Mouse (Mus musculus) bone marrow macrophage, adult 2 months (primary cell): ENCODE measurements around the gene C1qtnf12. TPM values are rescaled to one million over a fixed set of nuclear protein-coding genes. Genes with fewer than 3 reads are reported as not detected.

Experiments used
- H3K27ac ChIP-seq: 2 replicates; pipeline ENCODE4 v1.5.1; 2012; ENCODE audit warnings: low read depth, low read length; ENCODE audit not compliant: insufficient read depth
- H3K4me1 ChIP-seq: 2 replicates; pipeline ENCODE4 v1.6.1; 2012; ENCODE audit warnings: low read length; ENCODE audit not compliant: control insufficient read depth, insufficient read depth
- H3K4me3 ChIP-seq: 2 replicates; pipeline ENCODE4 v1.5.1; 2012; ENCODE audit warnings: mild to moderate bottlenecking, low read length, moderate library complexity; ENCODE audit not compliant: insufficient read depth
- CTCF ChIP-seq: IDR thresholded peaks from 2 replicates; pipeline ENCODE4 v1.5.1; 2012; ENCODE audit warnings: low read depth, mild to moderate bottlenecking, low read length, moderate library complexity
- POLR2A ChIP-seq: IDR thresholded peaks from 2 replicates; pipeline ENCODE4 v1.6.1; 2012; ENCODE audit warnings: mild to moderate bottlenecking, low read depth, low read length, borderline replicate concordance
- polyA plus RNA-seq: library from polyadenylated mRNA; stranded (reverse); fragments of >200 nt; gene quantifications from 2 replicates; pipeline ENCODE4 v1.2.4, GENCODE M21; 2012; ENCODE audit not compliant: missing spikeins, insufficient read depth, insufficient read length

Gene C1qtnf12
- polyA plus RNA-seq, result 32.4 and 42.7 TPM in 2 replicates

- Histone ChIP-seq H3K4me1 (peaks cover 16% of the 10 kb centered on the region), H3K27ac (peak within 1 kb of the TSS; percentile 28)
- TF ChIP-seq POLR2A, result no peak
- no peak for TF ChIP-seq CTCF
Observed at GRCm38 (mm10) chr4:155962167-155962971, at the start of gene C1qtnf12. Gene C1qtnf12 (plus strand): TSS chr4:155962318.

GRCm38 (mm10) chr4:155932031-155932430, 30.1 kb upstream of the C1qtnf12 start:
- TF ChIP-seq CTCF (no peak), POLR2A (no peak)
- no peaks in the 10 kb centered on the region for H3K4me1 ChIP-seq
- H3K4me3 ChIP-seq, result no peak overlapping the region
- H3K27ac ChIP-seq, result no peak overlapping the region

More at GRCm38 (mm10) chr4:155962167-155962971, at the start of gene C1qtnf12:
- H3K4me3 ChIP-seq, result peak within 1 kb of the TSS; percentile 51

- Histone ChIP-seq H3K4me1 (peaks cover 20% of the 10 kb centered on the region), H3K27ac (peak overlapping the region; percentile 72), H3K4me3 (peak overlapping the region; percentile 92)
- TF ChIP-seq CTCF (no peak), POLR2A (no peak)
Observed at GRCm38 (mm10) chr4:155943049-155943452, 19.1 kb upstream of the C1qtnf12 start.

GRCm38 (mm10) chr4:155943534-155944249, 18.4 kb upstream of the C1qtnf12 start, which contains the start of gene Ube2j2:
Gene Ube2j2 (plus strand): TSS chr4:155943831.
- Histone ChIP-seq H3K4me1 (peaks cover 20% of the 10 kb centered on the region), H3K4me3 (peak within 1 kb of the TSS; percentile 92), H3K27ac (peak within 1 kb of the TSS; percentile 72)
- TF ChIP-seq POLR2A (no peak), CTCF (no peak)

GRCm38 (mm10) chr4:155944271-155944670, 17.8 kb upstream of the C1qtnf12 start:
- Histone ChIP-seq H3K27ac (peak overlapping the region; percentile 60), H3K4me1 (peaks cover 20% of the 10 kb centered on the region), H3K4me3 (peak overlapping the region; percentile 92)
- TF ChIP-seq CTCF, result no peak
- 0 out of 2 replicates have a peak, but pooled peaks have one; percentile 69 for TF ChIP-seq POLR2A

GRCm38 (mm10) chr4:155947094-155947493, 15.0 kb upstream of the C1qtnf12 start:
- no peak for TF ChIP-seq POLR2A
- no peak for TF ChIP-seq CTCF
- Histone ChIP-seq H3K27ac (no peak overlapping the region), H3K4me1 (peaks cover 20% of the 10 kb centered on the region), H3K4me3 (no peak overlapping the region)

- Histone ChIP-seq H3K4me1 (peaks cover 2% of the 10 kb centered on the region; the same call in 1 of the 2 replicates), H3K4me3 (no peak overlapping the region), H3K27ac (no peak overlapping the region)
- TF ChIP-seq CTCF (no peak), POLR2A (no peak)
Observed at GRCm38 (mm10) chr4:155955491-155955890, 6.6 kb upstream of the C1qtnf12 start.

- Histone ChIP-seq H3K27ac (no peak overlapping the region), H3K4me3 (no peak overlapping the region), H3K4me1 (peaks cover 16% of the 10 kb centered on the region)
- TF ChIP-seq POLR2A (no peak), CTCF (peak; percentile 78)
Observed at GRCm38 (mm10) chr4:155959275-155959674, 2.8 kb upstream of the C1qtnf12 start.

- Histone ChIP-seq H3K27ac (no peak overlapping the region), H3K4me1 (peaks cover 16% of the 10 kb centered on the region), H3K4me3 (peak overlapping the region; percentile 51)
- TF ChIP-seq POLR2A (no peak), CTCF (no peak)
Observed at GRCm38 (mm10) chr4:155963106-155963505, 988 bp downstream of the C1qtnf12 start.
